Mouse (Mus musculus) MEL (cell line): Measurements from ENCODE around the gene Ephb2.

ENCODE experiments used
- CTCF ChIP-seq, 3 experiments: IDR thresholded peaks in 2 of 3; conservative IDR thresholded peaks in 1 of 3; 2 replicates each; pipeline ENCODE4 v1.5.1; 2011 to 2012; ENCODE audit warnings: low read length in 3 of 3, low read depth in 2 of 3, mild to moderate bottlenecking in 2 of 3, improper control_type of control experiment in 1 of 3, inconsistent platforms in 1 of 3, mixed read lengths in 1 of 3, moderate library complexity in 1 of 3; ENCODE audit not compliant: control insufficient read depth in 1 of 3, insufficient read depth in 1 of 3, poor library complexity in 1 of 3, severe bottlenecking in 1 of 3
- GATA1 ChIP-seq: IDR thresholded peaks from 2 replicates; pipeline ENCODE4 v1.6.1; 2011; ENCODE audit warnings: low read depth, low read length, improper control_type of control experiment
- POLR2A ChIP-seq, 2 experiments: IDR thresholded peaks; 2 replicates each; pipeline ENCODE4 v1.6.1; 2011 to 2012; ENCODE audit warnings: low read length in 2 of 2, mild to moderate bottlenecking in 2 of 2, control low read depth in 1 of 2, improper control_type of control experiment in 1 of 2, low read depth in 1 of 2, moderate library complexity in 1 of 2; ENCODE audit not compliant: control insufficient read depth in 1 of 2, insufficient read depth in 1 of 2, poor library complexity in 1 of 2
- POLR2AphosphoS5 ChIP-seq: IDR thresholded peaks from 2 replicates; pipeline ENCODE4 v1.6.1; 2012; ENCODE audit warnings: low read depth, borderline replicate concordance, mild to moderate bottlenecking, inconsistent platforms, low read length, moderate library complexity, mixed read lengths
- ZMIZ1 ChIP-seq: IDR thresholded peaks from 2 replicates; pipeline ENCODE4 v1.6.1; 2012; ENCODE audit warnings: low read depth, mild to moderate bottlenecking, inconsistent platforms, low read length, improper control_type of control experiment, moderate library complexity

DNA sequence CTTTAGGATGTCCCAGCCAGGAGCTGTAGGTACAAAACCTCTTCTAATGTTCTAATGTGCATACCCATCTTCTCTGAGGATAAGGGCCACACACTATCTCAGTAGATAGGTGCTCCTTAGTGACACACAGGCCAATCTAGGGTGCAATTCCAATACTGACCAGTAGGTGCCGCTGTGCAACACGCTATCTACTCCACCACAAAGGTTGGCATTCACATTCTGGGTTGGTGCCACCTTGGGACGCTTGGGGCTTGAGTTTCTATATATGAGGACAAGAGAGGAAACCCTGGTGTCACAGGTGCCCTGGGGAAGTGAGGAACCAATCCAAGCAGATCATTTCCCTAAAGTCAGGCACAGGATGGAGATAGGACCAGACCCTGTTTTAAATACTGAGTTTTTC lies 157.3 kb downstream of the Ephb2 start:
- TF ChIP-seq POLR2A (IDR thresholded peaks at IDR 0.05; ENCODE audit: control insufficient read depth in 1 of 2, insufficient read depth in 1 of 2, low read depth in 1 of 2, low read length in 2 of 2, poor library complexity in 1 of 2) (no peak), ZMIZ1 (no peak), CTCF (IDR thresholded peaks at IDR 0.05 in 2 of 3, conservative IDR thresholded peaks at IDR 0.05 in 1 of 3; ENCODE audit: control insufficient read depth in 1 of 3, insufficient read depth in 1 of 3, low read depth in 2 of 3, low read length in 3 of 3, poor library complexity in 1 of 3, severe bottlenecking in 1 of 3) (peak; percentile 82 to 98 (median 89)), POLR2AphosphoS5 (no peak), GATA1 (no peak)
